Mouse (Mus musculus): Measurements from ENCODE around the gene Adk. TPM values are rescaled to one million over a fixed set of nuclear protein-coding genes. Genes with fewer than 3 reads are reported as not detected.

Adk gene
- polyA plus RNA-seq, 1 experiment = 7.7 TPM

DNA sequence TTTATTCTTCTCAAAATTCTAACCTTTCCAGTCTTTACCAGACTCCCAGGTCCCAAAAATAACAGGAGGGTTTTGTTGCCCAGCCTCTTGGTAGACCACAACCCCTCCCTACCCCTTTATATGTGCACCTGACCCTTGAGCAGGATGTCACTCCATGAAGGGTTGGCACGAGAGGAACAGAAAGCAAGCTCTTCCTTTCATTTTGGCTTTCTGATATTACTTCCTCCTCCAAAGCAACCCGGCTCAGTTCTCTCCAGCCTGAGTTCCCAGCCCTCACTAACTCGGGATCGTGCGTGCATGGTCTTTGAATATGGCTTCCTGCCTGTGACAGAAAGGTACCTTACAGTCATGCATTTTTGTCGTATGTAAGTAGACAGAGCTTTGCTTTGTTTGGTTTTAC is 142.0 kb downstream of the Adk start:
- no peaks in the 10 kb centered on the region for H3K27me3 ChIP-seq (ENCODE audit: control insufficient read depth, insufficient read depth, low read length)
- TF ChIP-seq CTCF (IDR thresholded peaks at IDR 0.05; ENCODE audit: extremely low read depth, insufficient read depth, insufficient read length, insufficient replicate concordance) (no peak), POLR2A (IDR thresholded peaks at IDR 0.05; ENCODE audit: low read depth, low read length) (no peak)
- H3K36me3 ChIP-seq (ENCODE audit: control insufficient read depth, insufficient read depth, low read length) = no peaks in the 10 kb centered on the region
- H3K4me1 ChIP-seq (ENCODE audit: control insufficient read depth, insufficient read depth, insufficient read length) = peaks cover 3% of the 10 kb centered on the region; the same call in 1 of the 2 replicates
- 9% methylated on average over 6 of the region's 6 CpGs for WGBS
- peak in 1 of 2 experiments; percentile 11 for DNase-seq (ENCODE audit: low read depth in 1 of 2, low spot score in 2 of 2)
- H3K4me3 ChIP-seq (ENCODE audit: extremely low read depth, insufficient read depth, insufficient read length) = peak overlapping the region; percentile 31; the same call in 1 of the 2 replicates
- no peak overlapping the region for H3K27ac ChIP-seq (ENCODE audit: insufficient read depth, low read length)

DNA sequence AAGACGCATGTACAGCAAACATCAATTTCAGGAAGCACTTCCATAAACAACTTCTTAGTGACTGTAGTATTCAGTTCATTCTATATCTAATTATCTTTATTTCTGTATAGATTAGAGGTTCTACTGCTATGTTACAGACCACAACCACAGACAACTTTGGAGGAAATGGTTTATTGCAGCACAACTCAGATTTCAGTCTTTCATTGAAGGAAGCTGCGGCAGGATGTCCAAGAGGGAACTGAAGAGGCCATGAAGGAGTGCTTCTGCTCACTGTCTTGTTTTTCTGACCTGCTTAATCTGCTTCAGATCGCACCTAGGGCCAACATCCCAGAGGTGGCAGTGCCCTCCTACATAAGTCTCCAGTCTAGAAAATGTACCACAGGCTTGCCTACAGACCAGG is 148.5 kb downstream of the Adk start:
- Histone ChIP-seq H3K4me3 (ENCODE audit: extremely low read depth, insufficient read depth, insufficient read length) (no peak overlapping the region), H3K27me3 (ENCODE audit: control insufficient read depth, insufficient read depth, low read length) (no peaks in the 10 kb centered on the region), H3K36me3 (ENCODE audit: control insufficient read depth, insufficient read depth, low read length) (no peaks in the 10 kb centered on the region), H3K4me1 (ENCODE audit: control insufficient read depth, insufficient read depth, insufficient read length) (peaks cover 2% of the 10 kb centered on the region; the same call in 1 of the 2 replicates), H3K27ac (ENCODE audit: insufficient read depth, low read length) (no peak overlapping the region)
- no peak for DNase-seq (ENCODE audit: low read depth in 1 of 2, low spot score in 2 of 2)
- TF ChIP-seq CTCF (IDR thresholded peaks at IDR 0.05; ENCODE audit: extremely low read depth, insufficient read depth, insufficient read length, insufficient replicate concordance) (no peak), POLR2A (IDR thresholded peaks at IDR 0.05; ENCODE audit: low read depth, low read length) (no peak)
- WGBS = 39% methylated on average over 3 of the region's 3 CpGs

DNA sequence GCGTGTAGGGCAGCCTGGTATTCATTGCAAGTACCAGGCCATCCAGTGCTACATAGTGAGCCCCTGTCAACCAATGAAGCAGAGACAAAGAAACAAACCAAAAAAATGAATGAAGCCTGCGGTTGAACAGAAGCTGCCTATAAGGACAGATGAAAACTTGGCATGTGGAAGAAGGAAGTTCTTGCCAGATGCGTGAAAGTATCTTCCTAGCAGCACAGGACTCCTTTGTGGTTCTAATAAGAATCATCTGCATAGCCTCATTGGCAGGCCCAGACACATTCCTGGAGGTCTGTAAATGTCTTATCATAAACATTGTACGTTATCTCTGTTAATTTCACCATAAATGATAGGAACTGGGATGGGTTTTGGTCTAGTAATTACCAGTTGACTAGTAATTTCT is 154.1 kb downstream of the Adk start:
- no peak for DNase-seq (ENCODE audit: low read depth in 1 of 2, low spot score in 2 of 2)
- no peaks in the 10 kb centered on the region for H3K4me1 ChIP-seq (ENCODE audit: control insufficient read depth, insufficient read depth, insufficient read length)
- TF ChIP-seq CTCF (IDR thresholded peaks at IDR 0.05; ENCODE audit: extremely low read depth, insufficient read depth, insufficient read length, insufficient replicate concordance) = no peak
- TF ChIP-seq POLR2A (IDR thresholded peaks at IDR 0.05; ENCODE audit: low read depth, low read length) = no peak
- no peaks in the 10 kb centered on the region for H3K36me3 ChIP-seq (ENCODE audit: control insufficient read depth, insufficient read depth, low read length)
- no peak overlapping the region for H3K27ac ChIP-seq (ENCODE audit: insufficient read depth, low read length)
- no peaks in the 10 kb centered on the region for H3K27me3 ChIP-seq (ENCODE audit: control insufficient read depth, insufficient read depth, low read length)
- WGBS = 94% methylated on average over 4 of the region's 4 CpGs
- no peak overlapping the region for H3K4me3 ChIP-seq (ENCODE audit: extremely low read depth, insufficient read depth, insufficient read length)

DNA sequence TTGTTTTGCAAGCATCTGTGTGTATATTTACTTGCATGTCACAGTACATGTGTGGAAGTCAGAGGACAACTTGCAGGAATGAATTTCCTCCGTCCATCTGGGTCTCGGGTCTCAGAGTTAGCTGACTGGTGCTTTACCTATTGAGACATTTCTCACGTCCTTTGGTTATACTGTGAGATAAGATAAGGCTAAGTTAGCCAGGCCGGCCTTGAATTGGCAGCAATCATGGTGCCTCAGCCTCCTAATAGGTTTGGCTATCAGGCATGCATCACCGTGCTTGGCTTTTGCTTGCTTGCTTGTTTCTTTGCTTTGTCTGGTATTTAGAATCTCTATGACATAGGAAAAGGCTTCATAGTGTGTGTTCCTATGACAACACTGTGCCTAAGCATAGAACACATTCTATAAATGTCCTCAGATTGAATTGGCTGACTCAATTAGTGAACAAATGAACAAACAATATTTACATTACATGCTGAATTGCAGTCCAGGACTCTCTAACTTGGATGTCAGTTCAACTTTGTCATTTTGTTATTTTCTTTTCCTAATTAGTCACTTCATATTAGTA is 169.3 kb downstream of the Adk start:
- no peak overlapping the region for H3K27ac ChIP-seq (ENCODE audit: insufficient read depth, low read length)
- WGBS = 86% methylated on average over 5 of the region's 5 CpGs

DNA sequence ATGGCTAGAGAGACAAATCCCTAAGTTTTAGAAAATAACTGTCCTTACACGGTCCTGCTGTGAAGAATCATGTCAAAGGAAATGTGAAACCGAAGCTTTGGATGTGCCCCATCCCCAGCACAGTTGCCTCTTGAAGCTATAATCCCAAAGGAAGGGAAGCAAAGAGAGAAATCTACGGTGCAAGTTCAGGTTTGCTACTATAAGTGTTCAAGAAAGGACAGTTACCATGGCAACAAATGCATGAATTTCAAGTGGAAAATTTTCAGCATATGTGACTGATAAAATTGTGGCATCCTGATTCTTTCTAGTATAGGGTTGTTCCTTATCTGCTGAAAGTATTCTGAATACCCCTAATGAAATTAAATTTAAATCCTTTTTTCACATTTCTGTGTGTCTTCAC is 169.8 kb downstream of the Adk start:
- H3K36me3 ChIP-seq (ENCODE audit: control insufficient read depth, insufficient read depth, low read length) = no peaks in the 10 kb centered on the region
- H3K4me1 ChIP-seq (ENCODE audit: control insufficient read depth, insufficient read depth, insufficient read length) = no peaks in the 10 kb centered on the region
- no peak for DNase-seq (ENCODE audit: low read depth in 1 of 2, low spot score in 2 of 2)
- H3K4me3 ChIP-seq (ENCODE audit: extremely low read depth, insufficient read depth, insufficient read length) = no peak overlapping the region
- no peaks in the 10 kb centered on the region for H3K27me3 ChIP-seq (ENCODE audit: control insufficient read depth, insufficient read depth, low read length)
- TF ChIP-seq POLR2A (IDR thresholded peaks at IDR 0.05; ENCODE audit: low read depth, low read length) (no peak), CTCF (IDR thresholded peaks at IDR 0.05; ENCODE audit: extremely low read depth, insufficient read depth, insufficient read length, insufficient replicate concordance) (no peak)
- no peak overlapping the region for H3K27ac ChIP-seq (ENCODE audit: insufficient read depth, low read length)
- 93% methylated on average over 3 of the region's 3 CpGs for WGBS

More for the DNA sequence above, 169.3 kb downstream of the Adk start:
- H3K4me1 ChIP-seq (ENCODE audit: control insufficient read depth, insufficient read depth, insufficient read length) = no peaks in the 10 kb centered on the region
- H3K36me3 ChIP-seq (ENCODE audit: control insufficient read depth, insufficient read depth, low read length) = no peaks in the 10 kb centered on the region
- H3K4me3 ChIP-seq (ENCODE audit: extremely low read depth, insufficient read depth, insufficient read length) = no peak overlapping the region
- TF ChIP-seq CTCF (IDR thresholded peaks at IDR 0.05; ENCODE audit: extremely low read depth, insufficient read depth, insufficient read length, insufficient replicate concordance) (no peak), POLR2A (IDR thresholded peaks at IDR 0.05; ENCODE audit: low read depth, low read length) (no peak)
- H3K27me3 ChIP-seq (ENCODE audit: control insufficient read depth, insufficient read depth, low read length) = no peaks in the 10 kb centered on the region
- DNase-seq (ENCODE audit: low read depth in 1 of 2, low spot score in 2 of 2) = no peak

DNA sequence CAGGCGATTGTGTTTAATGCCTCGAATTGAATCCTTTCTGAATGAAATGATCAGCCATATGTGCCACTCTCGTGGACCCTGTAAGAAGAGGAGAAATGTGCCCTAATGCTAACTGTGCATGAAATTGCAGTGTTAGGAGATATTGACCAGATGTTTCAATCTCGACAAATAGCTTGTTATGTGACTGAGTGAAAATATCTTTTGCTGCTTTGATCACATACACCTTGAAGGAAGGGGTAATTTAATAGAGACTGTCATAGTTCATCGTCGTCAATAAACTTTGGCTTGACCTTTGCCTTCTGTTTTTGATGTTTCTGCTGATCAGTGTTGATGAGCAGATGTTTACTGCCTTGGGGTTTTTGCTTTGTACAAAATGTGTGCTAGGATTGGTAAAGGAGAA is 171.1 kb downstream of the Adk start:
- no peak overlapping the region for H3K4me3 ChIP-seq (ENCODE audit: extremely low read depth, insufficient read depth, insufficient read length)
- no peaks in the 10 kb centered on the region for H3K4me1 ChIP-seq (ENCODE audit: control insufficient read depth, insufficient read depth, insufficient read length)
- no peak overlapping the region for H3K27ac ChIP-seq (ENCODE audit: insufficient read depth, low read length)
- no peak for DNase-seq (ENCODE audit: low read depth in 1 of 2, low spot score in 2 of 2)
- 98% methylated on average over 6 of the region's 6 CpGs for WGBS
- no peaks in the 10 kb centered on the region for H3K27me3 ChIP-seq (ENCODE audit: control insufficient read depth, insufficient read depth, low read length)
- no peak for TF ChIP-seq POLR2A (IDR thresholded peaks at IDR 0.05; ENCODE audit: low read depth, low read length)
- TF ChIP-seq CTCF (IDR thresholded peaks at IDR 0.05; ENCODE audit: extremely low read depth, insufficient read depth, insufficient read length, insufficient replicate concordance) = no peak
- H3K36me3 ChIP-seq (ENCODE audit: control insufficient read depth, insufficient read depth, low read length) = no peaks in the 10 kb centered on the region

DNA sequence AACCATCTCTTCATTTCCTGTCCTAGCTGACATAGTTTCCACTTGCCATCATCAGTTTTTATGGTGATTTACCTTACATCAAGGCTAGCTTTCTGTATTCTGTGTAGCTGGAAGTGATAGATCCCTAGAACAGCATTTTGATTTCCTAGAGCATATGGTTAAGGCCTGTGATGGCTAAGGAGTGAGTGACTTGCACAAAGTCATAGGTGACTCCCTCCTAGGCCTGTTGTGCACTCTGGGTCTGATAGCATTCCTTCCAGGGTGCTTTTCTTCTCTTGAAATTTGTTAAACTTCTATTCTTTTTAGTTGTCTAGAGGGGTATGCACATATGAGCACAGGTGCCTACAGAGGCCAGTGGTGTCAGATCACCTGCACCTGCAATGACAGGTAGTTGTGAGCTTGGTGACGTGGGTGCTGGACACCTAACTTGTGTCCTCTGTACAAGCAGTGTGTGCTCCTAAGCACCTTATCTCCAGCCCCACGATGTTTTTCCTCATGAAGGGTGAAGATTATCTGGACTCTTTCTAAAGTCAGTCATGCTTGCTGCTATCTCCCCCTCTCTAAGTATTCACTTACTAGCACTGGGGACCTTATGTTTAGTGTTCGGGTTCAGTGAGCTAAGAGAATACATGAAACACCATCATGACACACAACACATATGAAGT is 171.7 kb downstream of the Adk start:
- WGBS = 81% methylated on average over 3 of the region's 3 CpGs
- Histone ChIP-seq H3K27ac (ENCODE audit: insufficient read depth, low read length) (no peak overlapping the region), H3K27me3 (ENCODE audit: control insufficient read depth, insufficient read depth, low read length) (no peaks in the 10 kb centered on the region), H3K36me3 (ENCODE audit: control insufficient read depth, insufficient read depth, low read length) (no peaks in the 10 kb centered on the region), H3K4me3 (ENCODE audit: extremely low read depth, insufficient read depth, insufficient read length) (no peak overlapping the region), H3K4me1 (ENCODE audit: control insufficient read depth, insufficient read depth, insufficient read length) (no peaks in the 10 kb centered on the region)
- no peak for DNase-seq (ENCODE audit: low read depth in 1 of 2, low spot score in 2 of 2)
- no peak for TF ChIP-seq CTCF (IDR thresholded peaks at IDR 0.05; ENCODE audit: extremely low read depth, insufficient read depth, insufficient read length, insufficient replicate concordance)
- TF ChIP-seq POLR2A (IDR thresholded peaks at IDR 0.05; ENCODE audit: low read depth, low read length) = no peak

Data from spleen, adult 2 months (tissue).